Mouse (Mus musculus) spleen, postnatal 36 days (tissue): ENCODE measurements at regions not wholly inside any gene's neighbourhood (a gene's known extent, or its start where the extent isn't known, plus 50 kb on each side); places are given as distances from the start of the nearest gene placed in this dataset.

Experiments used
- DNase-seq, 2 experiments: peaks; one replicate each; pipeline ENCODE4 v3.0.0; 2022; ENCODE audit warnings: low spot score in 2 of 2, mixed read lengths in 1 of 2

GRCm38 (mm10) chr13:118849541-118849940 lies 179.9 kb downstream of the Fgf10 start:
- no peak for DNase-seq

DNA sequence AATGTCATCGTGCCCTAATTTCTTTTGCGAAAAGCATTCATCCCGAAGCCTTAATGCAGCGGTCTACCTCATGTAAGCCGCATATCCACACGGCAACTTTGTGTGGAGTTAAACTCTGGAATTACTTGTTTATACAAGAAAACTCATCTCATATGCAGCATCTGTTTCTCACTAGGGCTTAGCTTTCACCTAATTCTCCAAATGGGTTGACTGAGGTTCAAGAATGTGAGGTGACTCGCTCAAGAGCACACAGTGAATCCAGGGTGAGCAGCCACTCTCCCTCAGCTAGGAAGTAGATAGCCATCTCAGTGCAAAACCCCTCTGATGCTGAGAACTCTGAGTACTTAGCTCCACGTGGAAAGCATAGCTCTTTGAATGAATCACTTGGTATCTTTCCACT lies 181.1 kb downstream of the Fgf10 start:
- no peak for DNase-seq

- no peak for DNase-seq
Observed at GRCm38 (mm10) chr13:118886339-118886810, 216.8 kb downstream of the Fgf10 start.

DNA sequence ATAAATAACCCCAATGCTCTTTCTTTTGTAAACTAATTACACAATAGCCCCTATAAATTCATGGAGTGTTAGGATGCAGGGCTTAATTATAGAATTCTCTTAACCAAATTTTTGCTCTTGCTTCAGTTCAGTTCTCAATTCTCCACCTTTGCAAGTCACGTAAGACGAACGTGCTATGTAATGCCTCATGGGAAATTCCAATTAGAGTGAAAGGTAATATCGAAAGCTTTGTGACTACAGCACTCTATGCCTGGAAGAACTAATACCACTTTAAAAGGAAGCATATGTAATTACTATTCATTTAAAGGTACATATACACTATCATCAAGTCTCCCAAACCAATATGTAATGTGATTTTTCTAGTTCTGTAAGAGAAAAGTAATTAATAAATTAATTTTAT lies 225.5 kb downstream of the Fgf10 start:
- no peak for DNase-seq

GRCm38 (mm10) chr13:118901950-118902349 lies 232.4 kb downstream of the Fgf10 start:
- no peak for DNase-seq

GRCm38 (mm10) chr13:118910351-118910750 lies 240.8 kb downstream of the Fgf10 start:
- no peak for DNase-seq

- DNase-seq = no peak
Observed at GRCm38 (mm10) chr13:118940786-118941185, 271.2 kb downstream of the Fgf10 start.

DNA sequence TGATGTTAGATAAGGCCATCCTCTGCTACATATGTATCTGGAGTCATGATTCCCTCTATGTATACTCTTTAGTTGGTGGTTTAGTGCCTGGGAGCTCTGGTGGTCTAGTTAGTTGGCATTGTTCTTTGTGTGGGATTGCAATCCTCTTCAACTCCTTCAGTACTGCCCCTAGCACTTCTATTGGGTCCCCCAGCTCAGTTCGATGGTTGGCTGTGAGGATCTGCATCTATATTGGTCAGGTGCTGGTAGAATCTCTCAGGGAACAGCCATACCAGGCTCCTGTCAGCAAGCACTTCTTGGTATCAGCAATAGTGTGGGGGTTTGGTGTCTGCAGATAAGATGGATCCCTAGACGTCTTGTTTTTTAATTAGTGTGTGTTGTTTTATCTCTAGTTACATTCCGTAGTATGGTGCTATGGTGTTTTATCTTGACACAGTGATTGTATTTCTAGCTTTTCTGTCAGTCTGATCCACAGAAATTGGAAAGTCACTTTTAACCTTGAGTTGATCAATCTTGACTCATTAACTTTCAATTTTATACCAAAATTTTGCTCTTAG lies 296.6 kb downstream of the Fgf10 start:
- no peak for DNase-seq

DNA sequence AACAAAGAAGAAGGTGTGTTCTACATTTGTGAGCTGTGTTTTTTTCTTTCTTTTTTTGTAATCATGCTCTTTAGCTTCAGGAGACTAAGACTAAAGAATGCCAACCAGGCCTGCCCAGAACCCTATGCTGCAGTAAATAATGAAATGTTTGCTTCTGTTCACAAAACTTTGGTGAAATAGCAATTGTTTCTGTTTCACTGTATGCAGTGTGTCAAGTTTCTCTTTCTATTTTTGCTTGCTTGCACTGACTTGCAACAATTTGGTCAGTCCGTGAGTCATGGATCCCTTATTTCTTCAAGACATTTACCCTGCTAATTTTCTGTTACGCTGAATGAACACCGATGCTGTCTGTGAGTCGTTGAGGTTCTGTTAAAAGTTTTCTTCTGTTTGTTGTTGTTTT lies 298.1 kb downstream of the Fgf10 start:
- no peak for DNase-seq

- no peak for DNase-seq
Observed at GRCm38 (mm10) chr13:118975008-118975407, 305.4 kb downstream of the Fgf10 start.

DNA sequence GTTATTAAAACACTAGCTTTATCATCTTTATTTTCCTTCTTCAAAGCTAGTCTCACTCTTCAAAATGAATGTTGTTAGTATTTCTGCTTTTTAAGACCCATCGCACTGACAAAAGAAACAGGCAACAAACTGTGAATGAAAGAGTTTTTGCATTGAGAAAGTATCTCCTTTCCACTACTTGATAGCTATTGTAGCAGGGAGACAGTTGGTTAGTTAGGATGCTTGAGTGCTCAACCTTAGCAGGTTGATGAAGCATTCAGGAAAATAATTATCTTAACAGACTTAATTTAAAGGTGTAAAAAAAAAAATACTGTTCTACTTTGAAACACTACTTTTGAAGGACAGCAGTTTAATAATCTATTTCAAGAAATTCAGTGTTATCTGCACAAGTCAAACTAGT lies 305.9 kb downstream of the Fgf10 start:
- DNase-seq = no peak

GRCm38 (mm10) chr13:118979505-118979904 lies 309.9 kb downstream of the Fgf10 start:
- DNase-seq = no peak

DNA sequence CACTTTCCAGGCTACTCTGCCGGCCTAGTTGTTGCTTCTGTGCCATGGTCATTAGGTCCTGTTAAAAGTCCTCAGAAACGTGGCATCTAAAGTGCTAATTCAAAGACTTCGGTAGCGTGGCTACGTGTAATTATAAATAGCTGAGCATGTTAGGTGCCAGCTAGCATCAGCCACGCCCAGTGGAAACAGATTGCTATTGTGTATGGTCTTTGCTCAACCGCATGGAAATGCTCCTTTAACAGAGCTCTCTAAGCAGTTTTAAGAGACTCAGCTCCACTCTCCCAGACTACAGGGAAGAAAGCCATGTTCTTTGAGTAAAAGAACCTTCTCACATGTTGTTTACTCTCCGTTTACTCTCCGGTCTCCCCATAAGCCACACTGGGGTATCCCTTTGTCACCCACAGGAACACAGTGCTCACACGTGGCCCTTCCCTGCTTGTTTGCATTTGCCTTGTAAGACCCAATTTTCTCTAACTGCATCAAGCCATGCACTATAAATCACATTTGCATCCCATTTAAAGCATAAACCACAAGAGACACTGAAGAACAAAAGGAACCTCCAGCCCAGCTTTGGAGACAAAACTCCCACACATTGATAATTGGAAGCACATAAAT lies 311.7 kb downstream of the Fgf10 start:
- DNase-seq = no peak

DNA sequence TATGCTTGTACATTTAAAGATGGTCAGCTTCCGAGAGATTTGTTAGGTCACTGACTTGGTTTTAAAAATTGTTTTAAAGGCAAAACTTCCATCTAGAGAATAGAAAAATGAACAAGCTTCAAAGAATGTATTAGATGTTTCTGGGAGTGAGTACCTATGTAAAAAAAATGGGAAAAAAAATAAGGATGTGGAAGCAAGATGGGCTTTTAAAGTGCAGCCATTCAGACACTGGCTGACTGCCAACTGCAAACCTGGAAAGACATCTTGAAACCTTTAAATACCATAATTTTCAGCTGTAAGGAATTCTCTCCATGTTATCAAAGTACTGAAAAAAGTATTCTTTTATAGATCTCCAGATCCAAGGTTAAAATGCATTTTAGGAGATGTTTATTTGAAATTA lies 315.7 kb downstream of the Fgf10 start:
- no peak for DNase-seq

GRCm38 (mm10) chr13:119025305-119025975 lies 355.8 kb downstream of the Fgf10 start:
- no peak for DNase-seq

DNA sequence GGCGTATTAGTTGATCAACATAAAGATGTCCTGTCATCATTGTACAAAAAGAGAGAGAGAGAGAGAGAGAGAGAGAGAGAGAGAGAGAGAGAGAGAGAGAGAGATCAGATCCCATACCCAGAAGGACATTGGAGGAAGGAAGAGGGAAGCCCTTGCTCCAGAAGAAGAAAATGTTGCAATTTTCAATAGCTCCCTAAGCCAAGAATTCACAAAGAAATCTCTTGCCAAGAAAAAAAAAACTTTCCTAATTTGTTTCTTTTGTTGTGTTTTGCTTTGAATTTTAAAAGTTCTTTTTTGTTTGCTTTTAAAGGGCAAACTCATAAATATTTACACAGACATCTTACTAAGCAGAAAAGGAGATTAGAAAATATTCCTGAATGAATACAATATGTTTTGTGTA lies 370.0 kb downstream of the Fgf10 start:
- DNase-seq = no peak

DNA sequence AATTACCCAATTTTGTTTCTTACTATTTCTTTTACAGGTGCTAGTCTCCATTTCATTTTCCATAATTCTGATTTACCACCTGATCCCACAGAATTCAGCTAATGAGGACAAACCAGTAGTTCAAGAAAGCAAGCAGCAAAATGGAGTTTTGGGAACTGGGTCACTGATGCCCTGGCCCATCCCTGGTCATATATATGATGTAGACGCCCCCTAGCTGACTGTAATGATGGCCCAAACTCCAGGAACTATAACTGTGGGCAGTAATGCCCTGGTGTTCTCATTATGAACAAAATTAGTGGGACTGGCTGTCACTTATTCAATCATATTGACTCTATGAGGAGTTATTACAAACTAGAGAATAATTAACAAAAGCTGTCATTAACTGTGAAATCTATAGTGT lies 375.5 kb downstream of the Fgf10 start:
- DNase-seq = no peak

GRCm38 (mm10) chr13:119068745-119069580 lies 359.4 kb upstream of the Paip1 start:
- no peak for DNase-seq

GRCm38 (mm10) chr13:119069581-119069936 lies 358.8 kb upstream of the Paip1 start:
- no peak for DNase-seq

DNA sequence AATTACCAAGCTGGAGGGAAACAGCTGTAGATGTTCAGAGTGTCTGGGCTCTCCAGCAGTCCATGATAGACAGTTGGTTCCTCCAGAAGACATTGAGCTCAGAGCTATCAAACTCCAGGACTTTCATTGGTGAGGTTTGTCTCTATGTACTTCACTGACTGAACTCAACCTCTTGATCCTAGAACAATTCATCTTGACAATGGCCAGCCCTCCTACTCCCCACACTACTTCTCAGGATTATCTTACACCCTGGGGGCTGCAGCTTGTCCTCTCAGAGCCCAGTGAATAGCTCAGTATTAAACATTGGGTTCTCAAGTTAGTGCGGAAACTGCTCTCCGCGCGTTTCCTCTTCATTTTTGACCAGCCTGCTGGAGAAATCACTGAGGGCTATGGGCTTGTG lies 349.2 kb upstream of the Paip1 start:
- no peak for DNase-seq

DNA sequence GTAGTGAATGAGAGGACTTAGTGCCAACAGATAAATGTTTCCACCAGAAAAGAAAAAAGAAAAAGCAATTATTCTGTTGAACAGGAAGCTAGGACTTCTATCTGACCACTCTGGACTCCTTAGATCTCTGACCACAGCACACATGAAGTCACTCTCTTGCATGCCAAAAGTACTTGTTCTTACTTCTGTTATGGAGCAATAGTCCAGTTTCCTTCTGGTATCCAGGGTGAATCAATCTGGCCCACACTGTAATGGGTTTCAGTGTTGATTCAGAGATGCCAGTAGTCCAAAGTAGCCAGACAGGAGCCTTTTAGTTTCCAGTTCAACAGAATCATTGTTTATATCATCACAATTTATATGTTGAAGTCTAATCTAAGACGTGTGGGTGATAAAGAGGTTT lies 346.7 kb upstream of the Paip1 start:
- DNase-seq = no peak

DNA sequence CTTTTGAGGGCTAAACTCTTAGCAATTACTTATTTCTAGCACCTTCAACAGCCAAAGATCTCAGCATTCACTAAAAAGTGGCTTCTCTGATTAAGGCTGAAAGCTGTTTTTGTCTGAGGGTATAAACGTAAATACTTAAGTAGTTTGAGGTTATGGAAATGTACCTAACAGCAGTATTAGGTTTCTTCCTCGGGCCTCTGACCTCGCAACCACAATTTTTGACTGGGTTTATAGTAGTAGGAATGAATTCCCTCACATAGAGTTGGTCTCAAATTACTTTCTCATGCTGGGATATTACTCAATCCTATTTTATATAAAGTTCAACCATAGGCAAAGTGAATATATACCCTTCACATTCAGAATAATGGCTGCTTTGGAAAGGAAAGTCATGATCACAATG lies 310.5 kb upstream of the Paip1 start:
- DNase-seq = no peak

- DNase-seq = no peak
Observed at GRCm38 (mm10) chr13:119118382-119118781, 310.0 kb upstream of the Paip1 start.
